Mouse (Mus musculus) E14TG2a.4 (cell line): ENCODE data around the gene Smg9.
A peak's percentile ranks its signal among the peaks of the same experiment; 100 is the strongest.
"Not testable (repeated sequence)": the region's sequence is repeated elsewhere in the genome, so short reads cannot be mapped to it uniquely, and the experiment has no call there.

Source experiments
- H3K27me3 ChIP-seq: 2 replicates; pipeline ENCODE4 v1.6.1; 2014; ENCODE audit warnings: low read length, control low read depth; ENCODE audit not compliant: insufficient read depth
- H3K36me3 ChIP-seq: 2 replicates; pipeline ENCODE4 v1.6.1; 2014; ENCODE audit warnings: low read length, control low read depth; ENCODE audit not compliant: insufficient read depth
- H3K4me1 ChIP-seq: replicated peaks from 2 replicates; pipeline ENCODE4 v1.6.1; 2014; ENCODE audit warnings: low read depth, low read length, control low read depth
- H3K4me3 ChIP-seq: replicated peaks from 2 replicates; pipeline ENCODE4 v1.5.1; 2014; ENCODE audit warnings: mild to moderate bottlenecking, low read length
- H3K9me3 ChIP-seq: 2 replicates; pipeline ENCODE4 v1.6.1; 2014; ENCODE audit warnings: low read length, control low read depth
- CTCF ChIP-seq: conservative IDR thresholded peaks from 2 replicates; pipeline ENCODE4 v1.5.1; 2014; ENCODE audit warnings: low read length
- NANOG ChIP-seq: IDR thresholded peaks from 2 replicates; pipeline ENCODE4 v1.6.1; 2014; ENCODE audit warnings: borderline replicate concordance, low read length, mixed read lengths
- POU5F1 ChIP-seq: IDR thresholded peaks from 2 replicates; pipeline ENCODE4 v1.6.1; 2014; ENCODE audit warnings: low read length, borderline replicate concordance

Smg9 gene

GRCm38 (mm10) chr7:24396832-24397231 lies 2.6 kb upstream of the Smg9 start:
- no peaks in the 10 kb centered on the region for H3K9me3 ChIP-seq
- peaks cover 9% of the 10 kb centered on the region; the same call in 1 of the 2 replicates for H3K36me3 ChIP-seq
- TF ChIP-seq POU5F1 = no peak
- no peak for TF ChIP-seq CTCF
- no peak for TF ChIP-seq NANOG
- peaks cover 32% of the 10 kb centered on the region for H3K4me1 ChIP-seq
- H3K4me3 ChIP-seq = no peak overlapping the region
- H3K27me3 ChIP-seq = no peaks in the 10 kb centered on the region

- no peaks in the 10 kb centered on the region for H3K27me3 ChIP-seq
Observed at GRCm38 (mm10) chr7:24398364-24398913, 980 bp upstream of the Smg9 start.

GRCm38 (mm10) chr7:24400082-24400452 lies 648 bp downstream of the Smg9 start:
- Histone ChIP-seq H3K9me3 (no peaks in the 10 kb centered on the region), H3K4me3 (peak overlapping the region; percentile 79), H3K27me3 (no peaks in the 10 kb centered on the region), H3K36me3 (peaks cover 16% of the 10 kb centered on the region), H3K4me1 (peaks cover 45% of the 10 kb centered on the region)
- TF ChIP-seq POU5F1 (no peak), CTCF (no peak), NANOG (no peak)

More at GRCm38 (mm10) chr7:24398364-24398913, 980 bp upstream of the Smg9 start:
- Histone ChIP-seq H3K4me1 (peaks cover 46% of the 10 kb centered on the region), H3K36me3 (peaks cover 11% of the 10 kb centered on the region), H3K9me3 (no peaks in the 10 kb centered on the region), H3K4me3 (peak overlapping the region; percentile 79)
- TF ChIP-seq POU5F1 (no peak), NANOG (no peak), CTCF (no peak)

- not testable (repeated sequence) for H3K9me3 ChIP-seq, H3K4me3 ChIP-seq, H3K27me3 ChIP-seq
- Histone ChIP-seq H3K36me3 (peaks cover 21% of the 10 kb centered on the region), H3K4me1 (peaks cover 49% of the 10 kb centered on the region)
Observed at GRCm38 (mm10) chr7:24400489-24400888, 1.1 kb downstream of the Smg9 start.

- peaks cover 44% of the 10 kb centered on the region for H3K36me3 ChIP-seq
- peaks cover 68% of the 10 kb centered on the region for H3K4me1 ChIP-seq
- peak overlapping the region; percentile 45; the same call in 1 of the 2 replicates for H3K4me3 ChIP-seq
- H3K9me3 ChIP-seq = no peaks in the 10 kb centered on the region
- TF ChIP-seq POU5F1 (no peak), NANOG (no peak), CTCF (peak; percentile 77)
- H3K27me3 ChIP-seq = no peaks in the 10 kb centered on the region
Observed at GRCm38 (mm10) chr7:24402851-24403250, 3.4 kb downstream of the Smg9 start.

- Histone ChIP-seq H3K9me3 (no peaks in the 10 kb centered on the region), H3K27me3 (no peaks in the 10 kb centered on the region), H3K4me1 (peaks cover 65% of the 10 kb centered on the region), H3K36me3 (peaks cover 65% of the 10 kb centered on the region), H3K4me3 (0 out of 2 replicates have a peak overlapping the region, but pooled peaks have one; percentile 10)
- TF ChIP-seq NANOG (no peak), CTCF (no peak), POU5F1 (no peak)
Observed at GRCm38 (mm10) chr7:24405649-24406048, 6.2 kb downstream of the Smg9 start.

GRCm38 (mm10) chr7:24406528-24407344 lies 7.3 kb downstream of the Smg9 start:
- Histone ChIP-seq H3K9me3 (no peaks in the 10 kb centered on the region), H3K36me3 (peaks cover 60% of the 10 kb centered on the region), H3K4me1 (peaks cover 60% of the 10 kb centered on the region), H3K4me3 (no peak overlapping the region), H3K27me3 (no peaks in the 10 kb centered on the region)
- TF ChIP-seq NANOG = no peak
- TF ChIP-seq CTCF = peak; percentile 91

- TF ChIP-seq POU5F1 = no peak
- no peak for TF ChIP-seq NANOG
- TF ChIP-seq CTCF = no peak
- Histone ChIP-seq H3K27me3 (no peaks in the 10 kb centered on the region), H3K9me3 (peaks cover 4% of the 10 kb centered on the region; the same call in 1 of the 2 replicates), H3K4me3 (no peak overlapping the region), H3K36me3 (peaks cover 69% of the 10 kb centered on the region), H3K4me1 (peaks cover 49% of the 10 kb centered on the region)
Observed at GRCm38 (mm10) chr7:24408186-24408585, 8.8 kb downstream of the Smg9 start.
